Mouse (Mus musculus): Measurements from ENCODE around the gene Bik. TPM values are rescaled to one million over a fixed set of nuclear protein-coding genes. Genes with fewer than 3 reads are reported as not detected.

Bik gene
- polyA plus RNA-seq (2015; fragmentation: Nextera tagmentation; extraction: Ambion mirVana), result 6.2 and 6.4 TPM in 2 replicates

DNA sequence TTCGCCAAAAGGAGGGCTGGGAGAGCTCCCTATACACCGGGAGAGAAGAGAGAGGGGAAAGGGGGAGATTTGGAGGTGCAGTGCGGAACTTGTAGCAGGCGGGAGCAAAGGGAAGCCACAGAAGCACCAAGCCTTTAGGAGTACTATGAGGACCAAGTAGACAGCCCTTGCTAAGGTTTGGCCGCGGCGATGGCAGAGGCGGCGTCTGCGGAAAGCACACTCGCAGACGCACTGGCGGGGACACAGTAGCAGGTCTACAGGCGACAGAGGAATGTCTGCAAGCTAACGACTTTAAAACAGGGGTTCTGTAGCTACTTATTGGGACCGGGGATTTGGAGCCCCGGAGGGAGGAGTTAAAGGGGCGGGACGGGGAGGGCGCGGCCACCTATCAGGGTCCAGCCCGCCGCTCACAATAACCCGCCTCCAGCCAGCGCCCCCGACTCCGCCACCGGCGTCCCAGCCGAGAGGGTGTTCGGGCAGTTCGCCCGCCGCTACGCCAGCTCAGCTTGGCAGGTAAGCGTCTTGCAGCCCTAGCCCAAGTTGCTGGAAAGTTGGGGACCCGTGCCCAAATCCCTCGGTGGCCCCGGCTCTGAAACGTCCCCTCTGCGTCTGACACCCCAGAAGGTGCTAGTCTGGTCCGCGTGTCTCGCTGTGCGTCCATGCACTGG lies at the start of gene Bik:
Bik (plus strand) TSS at position 439 of the 668 bp plus-strand sequence.
- peak within 1 kb of the TSS; percentile 89 for H3K4me2 ChIP-seq (ENCODE audit: low read depth, low read length)
- H3K9ac ChIP-seq (replicated peaks), result peak within 1 kb of the TSS; percentile 61
- H3K4me3 ChIP-seq (ENCODE audit: low read depth, low read length), result peak within 1 kb of the TSS; percentile 59
- peak; percentile 74 for DNase-seq
- peaks cover 39% of the 10 kb centered on the region for H3K4me1 ChIP-seq (ENCODE audit: insufficient read depth)
- H3K27ac ChIP-seq (ENCODE audit: low read depth), result 0 out of 2 replicates have a peak within 1 kb of the TSS, but pooled peaks have one; percentile 24
- TF ChIP-seq CTCF (IDR thresholded peaks at IDR 0.05; ENCODE audit: low read depth) (no peak), EP300 (IDR thresholded peaks at IDR 0.05; ENCODE audit: low read depth) (no peak)
- under 1% methylated on average over 45 of the region's 45 CpGs for WGBS (ENCODE audit: insufficient replicate concordance)
- peaks cover 45% of the 10 kb centered on the region for H3K27me3 ChIP-seq (ENCODE audit: insufficient read depth, low read length)
- H3K9me3 ChIP-seq (ENCODE audit: low read length), result no peaks in the 10 kb centered on the region
- peak; percentile 64 for ATAC-seq
- no peaks in the 10 kb centered on the region for H3K36me3 ChIP-seq (replicated peaks; ENCODE audit: insufficient read depth, low read length)

DNA sequence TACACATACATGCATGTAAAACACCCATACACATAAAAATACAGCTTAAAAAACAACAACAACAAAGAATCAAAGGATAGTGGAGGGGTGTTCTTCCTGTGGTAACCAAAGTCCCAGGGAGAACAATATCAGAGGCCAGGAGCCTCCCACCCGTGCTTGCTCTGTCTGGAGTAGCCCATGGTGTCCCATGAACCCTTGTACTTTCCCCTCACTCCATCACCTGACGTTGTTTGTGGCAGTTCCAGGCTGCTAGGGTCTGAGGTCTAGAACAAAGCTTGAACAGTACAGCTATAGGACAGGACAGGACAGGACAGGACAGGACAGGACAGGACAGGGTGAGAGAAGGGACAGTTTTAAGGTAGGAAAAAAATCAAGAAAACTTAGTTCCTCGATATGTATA lies 48.6 kb upstream of the Bik start:
- WGBS (ENCODE audit: insufficient replicate concordance), result 57% methylated on average over 3 of the region's 3 CpGs
- DNase-seq (no peak), ATAC-seq (no peak)
- peaks cover 15% of the 10 kb centered on the region for H3K4me1 ChIP-seq (ENCODE audit: insufficient read depth)
- H3K27ac ChIP-seq (ENCODE audit: low read depth), result no peak overlapping the region
- H3K9me3 ChIP-seq (ENCODE audit: low read length), result no peaks in the 10 kb centered on the region
- TF ChIP-seq CTCF (IDR thresholded peaks at IDR 0.05; ENCODE audit: low read depth) (no peak), EP300 (IDR thresholded peaks at IDR 0.05; ENCODE audit: low read depth) (no peak)
- H3K9ac ChIP-seq (replicated peaks), result no peak overlapping the region
- H3K36me3 ChIP-seq (replicated peaks; ENCODE audit: insufficient read depth, low read length), result no peaks in the 10 kb centered on the region
- no peak overlapping the region for H3K4me3 ChIP-seq (ENCODE audit: low read depth, low read length)
- H3K27me3 ChIP-seq (ENCODE audit: insufficient read depth, low read length), result no peaks in the 10 kb centered on the region
- H3K4me2 ChIP-seq (ENCODE audit: low read depth, low read length), result no peak overlapping the region

DNA sequence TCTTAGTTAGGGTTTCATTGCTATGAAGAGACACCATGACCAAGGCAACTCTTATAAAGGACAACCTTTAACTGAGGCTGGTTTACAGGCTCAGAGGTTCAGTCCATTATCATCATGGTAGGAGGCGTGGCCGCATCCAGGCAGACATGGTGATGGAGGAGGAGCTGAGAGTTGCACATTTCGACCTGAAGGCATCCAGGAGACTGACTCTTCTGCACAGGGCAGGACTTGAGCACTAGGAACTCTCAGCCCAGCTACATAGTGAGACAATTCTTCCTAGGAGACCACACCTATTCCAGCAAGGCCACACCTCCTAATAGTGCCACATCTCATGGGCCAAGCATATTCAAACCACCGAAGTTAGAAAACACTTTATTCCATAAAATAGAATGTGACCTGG lies 46.8 kb upstream of the Bik start:
- Histone ChIP-seq H3K27ac (ENCODE audit: low read depth) (no peak overlapping the region), H3K4me2 (ENCODE audit: low read depth, low read length) (no peak overlapping the region), H3K4me3 (ENCODE audit: low read depth, low read length) (no peak overlapping the region), H3K36me3 (replicated peaks; ENCODE audit: insufficient read depth, low read length) (no peaks in the 10 kb centered on the region), H3K4me1 (ENCODE audit: insufficient read depth) (peaks cover 1% of the 10 kb centered on the region), H3K9me3 (ENCODE audit: low read length) (no peaks in the 10 kb centered on the region), H3K27me3 (ENCODE audit: insufficient read depth, low read length) (no peaks in the 10 kb centered on the region), H3K9ac (replicated peaks) (no peak overlapping the region)
- TF ChIP-seq CTCF (IDR thresholded peaks at IDR 0.05; ENCODE audit: low read depth), result no peak
- no peak for TF ChIP-seq EP300 (IDR thresholded peaks at IDR 0.05; ENCODE audit: low read depth)
- ATAC-seq, result no peak
- DNase-seq, result no peak
- WGBS (ENCODE audit: insufficient replicate concordance), result 86% methylated on average over 4 of the region's 4 CpGs

DNA sequence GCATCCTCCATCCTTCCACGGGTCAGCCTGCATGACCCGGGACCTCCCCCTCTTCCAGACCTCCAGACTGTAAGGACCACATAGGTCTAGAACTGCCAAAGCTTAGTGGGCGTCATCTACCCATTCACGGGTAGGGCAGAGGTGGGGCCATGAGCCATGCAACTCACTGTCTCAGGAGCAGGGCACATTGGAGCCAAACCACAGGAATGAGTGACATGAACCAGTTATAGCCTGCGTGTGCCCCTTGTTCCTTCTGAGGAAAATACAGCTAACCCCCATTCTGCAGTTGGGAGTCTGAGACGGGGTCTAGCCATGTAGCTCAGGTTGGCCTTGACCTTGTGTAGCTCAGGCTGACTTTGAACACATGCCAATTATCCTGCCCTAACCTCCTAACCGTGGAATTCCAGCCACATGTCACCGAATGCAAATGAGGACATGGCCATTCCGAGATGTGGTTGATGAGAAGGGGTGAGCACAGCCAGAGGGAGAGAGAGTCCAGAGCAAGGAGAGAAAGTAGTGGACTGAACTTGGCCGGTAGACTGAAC lies 45.4 kb upstream of the Bik start:
- Histone ChIP-seq H3K27ac (ENCODE audit: low read depth) (no peak overlapping the region), H3K36me3 (replicated peaks; ENCODE audit: insufficient read depth, low read length) (no peaks in the 10 kb centered on the region), H3K9ac (replicated peaks) (no peak overlapping the region), H3K9me3 (ENCODE audit: low read length) (no peaks in the 10 kb centered on the region), H3K27me3 (ENCODE audit: insufficient read depth, low read length) (no peaks in the 10 kb centered on the region), H3K4me2 (ENCODE audit: low read depth, low read length) (no peak overlapping the region), H3K4me1 (ENCODE audit: insufficient read depth) (no peaks in the 10 kb centered on the region; the same call in 1 of the 2 replicates), H3K4me3 (ENCODE audit: low read depth, low read length) (no peak overlapping the region)
- no peak for ATAC-seq
- TF ChIP-seq CTCF (IDR thresholded peaks at IDR 0.05; ENCODE audit: low read depth), result no peak
- DNase-seq, result no peak
- WGBS (ENCODE audit: insufficient replicate concordance), result 60% methylated on average over 10 of the region's 10 CpGs

DNA sequence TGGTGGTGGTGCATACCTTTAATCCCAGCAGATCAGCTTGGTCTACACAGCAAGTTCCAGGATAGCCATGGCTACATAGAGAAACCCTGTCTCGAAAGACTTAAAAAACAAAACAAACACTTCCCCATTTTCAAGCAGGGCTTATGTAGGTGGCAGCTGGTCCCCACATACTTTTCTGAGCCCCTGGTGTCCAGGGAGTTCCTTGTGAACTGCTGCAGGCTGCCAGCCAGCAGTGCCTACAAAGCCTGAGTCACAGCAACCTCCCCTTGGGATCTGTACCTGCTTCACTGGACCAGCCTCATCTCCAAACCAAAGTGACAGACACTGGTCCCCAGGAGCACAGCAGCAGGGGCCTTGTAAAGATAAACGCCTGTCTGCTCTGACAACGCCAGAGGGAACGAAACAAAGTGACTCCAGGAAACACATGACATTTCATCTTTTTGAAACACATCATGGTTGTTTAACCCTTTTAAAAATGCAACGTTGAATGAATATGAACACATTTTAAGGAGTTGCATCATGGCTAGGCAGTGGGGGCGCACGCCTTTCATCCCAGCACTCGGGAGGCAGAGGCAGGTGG lies 43.9 kb upstream of the Bik start:
- DNase-seq (no peak), ATAC-seq (no peak)
- TF ChIP-seq CTCF (IDR thresholded peaks at IDR 0.05; ENCODE audit: low read depth), result no peak
- no peak for TF ChIP-seq EP300 (IDR thresholded peaks at IDR 0.05; ENCODE audit: low read depth)
- Histone ChIP-seq H3K4me2 (ENCODE audit: low read depth, low read length) (no peak overlapping the region), H3K27me3 (ENCODE audit: insufficient read depth, low read length) (no peaks in the 10 kb centered on the region), H3K36me3 (replicated peaks; ENCODE audit: insufficient read depth, low read length) (no peaks in the 10 kb centered on the region), H3K4me1 (ENCODE audit: insufficient read depth) (no peaks in the 10 kb centered on the region; the same call in 1 of the 2 replicates), H3K27ac (ENCODE audit: low read depth) (no peak overlapping the region), H3K9me3 (ENCODE audit: low read length) (no peaks in the 10 kb centered on the region), H3K4me3 (ENCODE audit: low read depth, low read length) (no peak overlapping the region), H3K9ac (replicated peaks) (no peak overlapping the region)
- 44% methylated on average over 8 of the region's 8 CpGs for WGBS (ENCODE audit: insufficient replicate concordance)

DNA sequence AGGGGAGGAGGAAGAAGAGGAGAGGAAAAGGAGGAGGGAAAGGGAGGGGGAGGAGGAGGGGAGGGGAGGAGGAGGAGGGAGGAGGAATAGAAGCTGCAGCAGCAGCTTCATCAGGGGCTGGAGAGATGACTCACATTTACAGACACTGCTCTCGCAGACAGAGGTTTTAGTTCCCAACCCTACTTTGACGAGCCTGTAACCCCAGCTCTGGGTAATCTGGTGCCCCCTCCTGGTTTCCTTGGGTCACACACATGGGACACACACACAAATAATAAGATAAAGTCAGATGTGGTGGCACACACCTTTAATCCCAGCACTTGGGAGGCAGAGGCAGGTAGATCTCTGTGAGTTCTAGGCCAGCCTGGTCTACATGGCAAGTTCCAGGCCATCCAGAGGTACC lies 43.2 kb upstream of the Bik start:
- Histone ChIP-seq H3K27me3 (ENCODE audit: insufficient read depth, low read length) (no peaks in the 10 kb centered on the region), H3K9ac (replicated peaks) (no peak overlapping the region), H3K36me3 (replicated peaks; ENCODE audit: insufficient read depth, low read length) (no peaks in the 10 kb centered on the region), H3K4me1 (ENCODE audit: insufficient read depth) (no peaks in the 10 kb centered on the region; the same call in 1 of the 2 replicates), H3K9me3 (ENCODE audit: low read length) (no peaks in the 10 kb centered on the region), H3K27ac (ENCODE audit: low read depth) (no peak overlapping the region), H3K4me3 (ENCODE audit: low read depth, low read length) (no peak overlapping the region), H3K4me2 (ENCODE audit: low read depth, low read length) (no peak overlapping the region)
- DNase-seq, result peak; percentile 62
- TF ChIP-seq EP300 (IDR thresholded peaks at IDR 0.05; ENCODE audit: low read depth) (no peak), CTCF (IDR thresholded peaks at IDR 0.05; ENCODE audit: low read depth) (peak; percentile 74)
- WGBS (ENCODE audit: insufficient replicate concordance), result 15% methylated on average over 2 of the region's 2 CpGs
- 0 out of 2 replicates have a peak, but pooled peaks have one; percentile 33 for ATAC-seq

Measured in liver, postnatal 0 days (tissue).